ENCODE assay signal across 9 mouse cellular contexts in the genomic region with DNA sequence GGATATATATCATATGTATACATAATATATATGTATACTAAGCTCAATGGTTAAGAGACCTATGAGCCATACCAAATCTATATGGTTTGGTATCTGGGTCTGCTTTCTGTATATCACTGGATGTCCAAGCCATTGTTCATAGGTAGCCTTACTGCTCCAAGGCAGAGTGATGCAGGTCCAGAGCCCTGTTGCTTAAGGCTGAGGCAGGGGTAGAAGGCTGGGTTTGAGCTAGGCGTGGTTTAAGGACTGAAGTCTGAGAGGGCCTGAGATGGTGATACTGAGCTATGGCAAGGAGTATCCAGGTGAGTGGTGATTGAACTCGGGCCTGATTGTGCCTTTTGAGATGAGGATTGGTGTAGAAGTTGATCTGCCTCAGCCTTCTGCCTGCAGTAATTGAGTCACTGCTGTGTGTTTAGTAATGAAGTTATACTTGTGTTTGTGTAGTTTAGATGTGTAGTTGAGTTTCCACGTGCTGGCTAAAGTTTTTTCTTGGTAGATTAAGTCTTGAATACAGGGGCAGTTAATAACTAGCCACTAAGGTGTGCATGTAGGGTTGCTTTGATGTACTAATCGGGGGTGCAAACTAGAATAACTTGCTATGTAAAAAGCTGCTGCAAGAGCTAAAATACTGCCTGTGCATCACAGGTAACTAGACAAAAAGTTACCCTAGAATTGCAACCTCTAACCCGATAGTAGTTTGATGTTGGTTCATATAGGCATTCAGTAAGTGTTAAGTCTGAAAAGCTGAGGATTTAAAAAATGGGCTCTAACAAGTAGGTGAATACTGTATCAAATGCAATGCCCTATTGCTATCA. TPM values are rescaled to one million over a fixed set of nuclear protein-coding genes. Genes with fewer than 3 reads are reported as not detected.
A peak's percentile ranks its signal among the peaks of the same experiment; 100 is the strongest.
DNase-seq lines count a peak whose midpoint lies in the region; ATAC-seq and TF ChIP-seq lines count a peak whose summit lies in the region.
"Had no signal": no experiment of that assay in that cellular context is flagged by ENCODE, and none has a peak within 500 bp of the region (broad histone marks: within the 10 kb centered on the region; RNA-seq: fewer than 3 reads in every experiment).

No protein-coding gene starts in this region.

- no peak for TF ChIP-seq CTCF in kidney, adult 2 months (conservative IDR thresholded peaks at IDR 0.05; ENCODE audit: insufficient read depth, insufficient read length, low read depth, low read length)
- TF ChIP-seq CTCF in bone marrow macrophage, adult 2 months (IDR thresholded peaks at IDR 0.05; ENCODE audit: low read depth, low read length) = no peak

- no peak for ATAC-seq in kidney, embryonic 15.5 days (replicated peaks; ENCODE audit: low FRiP score)
- no peak for ATAC-seq in hindbrain, embryonic 14.5 days (ENCODE audit: low FRiP score)
- ATAC-seq in midbrain, embryonic 16.5 days = no peak

- peak overlapping the region; percentile 99; the same call in 1 of the 2 replicates for H3K4me3 ChIP-seq in kidney, embryonic 15.5 days (replicated peaks)
- no peak overlapping the region for H3K4me3 ChIP-seq in kidney, adult 2 months (ENCODE audit: insufficient read depth, low read depth, low read length)
- peak overlapping the region; percentile 89; the same call in 1 of the 2 replicates for H3K4me3 ChIP-seq in bone marrow macrophage, adult 2 months (ENCODE audit: insufficient read depth, low read length)
- H3K4me3 ChIP-seq in hindbrain, embryonic 14.5 days (replicated peaks; ENCODE audit: low read length) = no peak overlapping the region
- no peak overlapping the region for H3K4me3 ChIP-seq in midbrain, embryonic 16.5 days (ENCODE audit: low read depth, low read length)

- no peaks in the 10 kb centered on the region for H3K9me3 ChIP-seq in kidney, embryonic 15.5 days (replicated peaks)
- H3K9me3 ChIP-seq in hindbrain, embryonic 14.5 days (ENCODE audit: control insufficient read depth, low read length) = no peaks in the 10 kb centered on the region
- no peaks in the 10 kb centered on the region for H3K9me3 ChIP-seq in midbrain, embryonic 16.5 days (replicated peaks; ENCODE audit: control insufficient read depth, low read length, poor library complexity, severe bottlenecking)

- peaks cover 45% of the 10 kb centered on the region for H3K36me3 ChIP-seq in kidney, embryonic 15.5 days
- H3K36me3 ChIP-seq in kidney, adult 2 months (ENCODE audit: control insufficient read depth, insufficient read depth, low read length) = peaks cover 2% of the 10 kb centered on the region; the same call in 1 of the 2 replicates
- H3K36me3 ChIP-seq in hindbrain, embryonic 14.5 days (replicated peaks; ENCODE audit: control insufficient read depth, insufficient read depth) = peaks cover 41% of the 10 kb centered on the region
- H3K36me3 ChIP-seq in midbrain, embryonic 16.5 days (ENCODE audit: control insufficient read depth, insufficient read depth, low read length) = peaks cover 11% of the 10 kb centered on the region

- no peaks in the 10 kb centered on the region for H3K27me3 ChIP-seq in kidney, embryonic 15.5 days
- no peaks in the 10 kb centered on the region for H3K27me3 ChIP-seq in kidney, adult 2 months (replicated peaks; ENCODE audit: control insufficient read depth, insufficient read depth, low read length)
- no peaks in the 10 kb centered on the region for H3K27me3 ChIP-seq in hindbrain, embryonic 14.5 days (ENCODE audit: control insufficient read depth, insufficient read depth, low read length)
- no peaks in the 10 kb centered on the region for H3K27me3 ChIP-seq in midbrain, embryonic 16.5 days (ENCODE audit: control insufficient read depth, insufficient read depth, low read depth, low read length)

- H3K4me2 ChIP-seq in kidney, embryonic 15.5 days = peak overlapping the region; percentile 73
- peak overlapping the region; percentile 90 for H3K4me2 ChIP-seq in hindbrain, embryonic 14.5 days (replicated peaks)
- peak overlapping the region; percentile 77 for H3K4me2 ChIP-seq in midbrain, embryonic 16.5 days (ENCODE audit: low read length)

- peaks cover 72% of the 10 kb centered on the region for H3K4me1 ChIP-seq in kidney, embryonic 15.5 days
- peaks cover 21% of the 10 kb centered on the region for H3K4me1 ChIP-seq in kidney, adult 2 months (ENCODE audit: control insufficient read depth, insufficient read depth, low read length)
- peaks cover 14% of the 10 kb centered on the region; the same call in 1 of the 2 replicates for H3K4me1 ChIP-seq in bone marrow macrophage, adult 2 months (ENCODE audit: control insufficient read depth, insufficient read depth, low read length)
- H3K4me1 ChIP-seq in hindbrain, embryonic 14.5 days (replicated peaks; ENCODE audit: control insufficient read depth, insufficient read depth, low read length) = peaks cover 27% of the 10 kb centered on the region
- H3K4me1 ChIP-seq in midbrain, embryonic 16.5 days (ENCODE audit: control insufficient read depth, insufficient read depth, low read length) = peaks cover 18% of the 10 kb centered on the region

- DNase-seq in kidney, adult 2 months = no peak
- no peak for DNase-seq in hindbrain, embryonic 14.5 days (ENCODE audit: low spot score)
- DNase-seq in cerebellum, postnatal 25 days = no peak
- no peak for DNase-seq in frontal cortex, postnatal 14 days (ENCODE audit: low spot score in 2 of 2)
- no peak for DNase-seq in layer of hippocampus, postnatal 10 days (ENCODE audit: low spot score in 2 of 2)
- DNase-seq: lung, postnatal 36 days had no signal

- H3K9ac ChIP-seq in kidney, embryonic 15.5 days = no peak overlapping the region
- no peak overlapping the region for H3K9ac ChIP-seq in hindbrain, embryonic 14.5 days
- H3K9ac ChIP-seq in midbrain, embryonic 16.5 days (ENCODE audit: low read depth, low read length) = no peak overlapping the region

- no peak overlapping the region; the same call in 1 of the 2 replicates for H3K27ac ChIP-seq in kidney, embryonic 15.5 days
- no peak overlapping the region for H3K27ac ChIP-seq in kidney, adult 2 months (ENCODE audit: insufficient read depth, low read depth, low read length)
- H3K27ac ChIP-seq in bone marrow macrophage, adult 2 months (ENCODE audit: insufficient read depth, low read depth, low read length) = no peak overlapping the region
- H3K27ac ChIP-seq in hindbrain, embryonic 14.5 days = no peak overlapping the region; the same call in 1 of the 2 replicates
- no peak overlapping the region for H3K27ac ChIP-seq in midbrain, embryonic 16.5 days (ENCODE audit: low read length)

- no peak for TF ChIP-seq POLR2A in kidney, adult 2 months (IDR thresholded peaks at IDR 0.05; ENCODE audit: low read depth, low read length)
- TF ChIP-seq POLR2A in bone marrow macrophage, adult 2 months (IDR thresholded peaks at IDR 0.05; ENCODE audit: borderline replicate concordance, low read depth, low read length) = no peak

- WGBS in kidney, embryonic 15.5 days = 48% methylated on average over 5 of the region's 5 CpGs
- WGBS in kidney, adult 2 months = 54% methylated on average over 5 of the region's 5 CpGs
- 43% methylated on average over 5 of the region's 5 CpGs for WGBS in hindbrain, embryonic 14.5 days
- WGBS in midbrain, embryonic 16.5 days = 48% methylated on average over 5 of the region's 5 CpGs

RNA-seq across cellular contexts. Expression of gene Gcn1l1, which starts 1.1 kb away (rescaled TPM):
- polyA plus RNA-seq in kidney, embryonic 15.5 days (2015; fragmentation: Nextera tagmentation; extraction: Ambion mirVana) = 44.3 and 49.3 TPM in 2 replicates
- 42.2 and 45.4 TPM in 2 replicates for polyA plus RNA-seq in kidney, adult 2 months (2012; rRNA removed)
- 20.3 and 21.0 TPM in 2 replicates for polyA plus RNA-seq in bone marrow macrophage, adult 2 months (2012; ENCODE audit: insufficient read depth, insufficient read length, missing spikeins)
- 40.5 and 45.2 TPM in 2 replicates for polyA plus RNA-seq in hindbrain, embryonic 14.5 days (2014; fragmentation: Nextera tagmentation; extraction: Ambion mirVana)
- polyA plus RNA-seq in midbrain, embryonic 16.5 days (2015; fragmentation: Nextera tagmentation; extraction: Ambion mirVana) = 45.1 and 46.7 TPM in 2 replicates
- 10 to 100 TPM; 76.4 to 96.2 TPM for total RNA-seq in layer of hippocampus, postnatal 10 days (2021)

RNA-seq across cellular contexts. Expression of gene Rplp0, which starts 4.7 kb away (rescaled TPM):
- 1,539 and 1,600 TPM in 2 replicates for polyA plus RNA-seq in kidney, embryonic 15.5 days (2015; fragmentation: Nextera tagmentation; extraction: Ambion mirVana)
- polyA plus RNA-seq in kidney, adult 2 months (2012; rRNA removed) = 1,267 and 1,337 TPM in 2 replicates
- polyA plus RNA-seq in bone marrow macrophage, adult 2 months (2012; ENCODE audit: insufficient read depth, insufficient read length, missing spikeins) = 1,563 and 1,614 TPM in 2 replicates
- 952 and 1,000 TPM in 2 replicates for polyA plus RNA-seq in hindbrain, embryonic 14.5 days (2014; fragmentation: Nextera tagmentation; extraction: Ambion mirVana)
- polyA plus RNA-seq in midbrain, embryonic 16.5 days (2015; fragmentation: Nextera tagmentation; extraction: Ambion mirVana) = 794 and 826 TPM in 2 replicates
- total RNA-seq in layer of hippocampus, postnatal 10 days (2021) = 100 to 1,000 TPM; 458 to 467 TPM

RNA-seq across cellular contexts. Expression of gene Pxn, which starts 57.5 kb away (rescaled TPM):
- 51.7 and 56.1 TPM in 2 replicates for polyA plus RNA-seq in kidney, embryonic 15.5 days (2015; fragmentation: Nextera tagmentation; extraction: Ambion mirVana)
- polyA plus RNA-seq in kidney, adult 2 months (2012; rRNA removed) = 101 and 122 TPM in 2 replicates
- 109 and 121 TPM in 2 replicates for polyA plus RNA-seq in bone marrow macrophage, adult 2 months (2012; ENCODE audit: insufficient read depth, insufficient read length, missing spikeins)
- polyA plus RNA-seq in hindbrain, embryonic 14.5 days (2014; fragmentation: Nextera tagmentation; extraction: Ambion mirVana) = 11.3 and 12.2 TPM in 2 replicates
- 18.3 and 18.5 TPM in 2 replicates for polyA plus RNA-seq in midbrain, embryonic 16.5 days (2015; fragmentation: Nextera tagmentation; extraction: Ambion mirVana)
- total RNA-seq in layer of hippocampus, postnatal 10 days (2021) = 10 to 100 TPM; 30.0 to 30.8 TPM

Comparison
In these comparisons a context has a peak if more than half of its experiments do, and no peak if none do; other contexts are left out.
1. H3K4me3 ChIP-seq: peak in kidney, embryonic 15.5 days (single experiment) and bone marrow macrophage, adult 2 months (single experiment); none in kidney, adult 2 months (single experiment), hindbrain, embryonic 14.5 days (single experiment) and midbrain, embryonic 16.5 days (single experiment).
2. Peak in every context shown above with its lines, with median percentiles within 50 percentile points of each other: H3K4me2 ChIP-seq.